Mouse (Mus musculus): Measurements from ENCODE around the gene Tulp1. TPM values are rescaled to one million over a fixed set of nuclear protein-coding genes. Genes with fewer than 3 reads are reported as not detected.
"Not testable (repeated sequence)": the region's sequence is repeated elsewhere in the genome, so short reads cannot be mapped to it uniquely, and the experiment has no call there.

Tulp1 gene
- 3.6 and 3.9 TPM in 2 replicates for polyA plus RNA-seq (2015; fragmentation: Nextera tagmentation; extraction: Ambion mirVana)

- peaks cover 13% of the 10 kb centered on the region for H3K4me1 ChIP-seq (replicated peaks; ENCODE audit: insufficient read depth, low read length)
These were observed at the start of gene Tulp1 for GRCm38 (mm10) chr17:28365122-28365521. TSS of gene Tulp1 (minus strand) at chr17:28365222.

GRCm38 (mm10) chr17:28411381-28411960 lies 46.4 kb upstream of the Tulp1 start:
- no peak overlapping the region for H3K4me3 ChIP-seq (replicated peaks; ENCODE audit: low read depth, low read length)
- ATAC-seq (replicated peaks; ENCODE audit: low FRiP score, low read depth) (no peak), DNase-seq (ENCODE audit: low spot score) (no peak)
- WGBS = 65% methylated on average over 10 of the region's 10 CpGs
- no peak overlapping the region for H3K9ac ChIP-seq (ENCODE audit: low read depth, low read length)
- H3K36me3 ChIP-seq (ENCODE audit: insufficient read depth, low read length) = no peaks in the 10 kb centered on the region
- TF ChIP-seq CTCF (IDR thresholded peaks at IDR 0.05; ENCODE audit: low read depth) = no peak
- no peaks in the 10 kb centered on the region for H3K27me3 ChIP-seq (ENCODE audit: insufficient read depth, low read length)
- H3K4me2 ChIP-seq (ENCODE audit: low read length) = no peak overlapping the region
- no peaks in the 10 kb centered on the region; the same call in 1 of the 2 replicates for H3K4me1 ChIP-seq (replicated peaks; ENCODE audit: insufficient read depth, low read length)
- no peaks in the 10 kb centered on the region for H3K9me3 ChIP-seq (replicated peaks; ENCODE audit: low read length)
- no peak overlapping the region for H3K27ac ChIP-seq

More at GRCm38 (mm10) chr17:28365122-28365521, at the start of gene Tulp1:
- H3K9ac ChIP-seq (ENCODE audit: low read depth, low read length) = peak within 1 kb of the TSS; percentile 40
- H3K4me3 ChIP-seq (replicated peaks; ENCODE audit: low read depth, low read length) = peak within 1 kb of the TSS; percentile 27
- ATAC-seq (replicated peaks; ENCODE audit: low FRiP score, low read depth) (no peak), DNase-seq (ENCODE audit: low spot score) (no peak)
- no peaks in the 10 kb centered on the region for H3K36me3 ChIP-seq (ENCODE audit: insufficient read depth, low read length)
- peaks cover 11% of the 10 kb centered on the region; the same call in 1 of the 2 replicates for H3K27me3 ChIP-seq (ENCODE audit: insufficient read depth, low read length)
- peak within 1 kb of the TSS; percentile 53 for H3K4me2 ChIP-seq (ENCODE audit: low read length)
- 61% methylated on average over 8 of the region's 8 CpGs for WGBS
- no peak within 1 kb of the TSS for H3K27ac ChIP-seq
- H3K9me3 ChIP-seq (replicated peaks; ENCODE audit: low read length) = no peaks in the 10 kb centered on the region
- no peak for TF ChIP-seq CTCF (IDR thresholded peaks at IDR 0.05; ENCODE audit: low read depth)

GRCm38 (mm10) chr17:28410731-28411130 lies 45.7 kb upstream of the Tulp1 start:
- Histone ChIP-seq H3K27ac (no peak overlapping the region), H3K36me3 (ENCODE audit: insufficient read depth, low read length) (0 out of 2 replicates have a peak, but pooled peaks cover 4% of the 10 kb centered on the region), H3K9me3 (replicated peaks; ENCODE audit: low read length) (no peaks in the 10 kb centered on the region), H3K4me2 (ENCODE audit: low read length) (no peak overlapping the region), H3K9ac (ENCODE audit: low read depth, low read length) (no peak overlapping the region), H3K4me3 (replicated peaks; ENCODE audit: low read depth, low read length) (no peak overlapping the region), H3K4me1 (replicated peaks; ENCODE audit: insufficient read depth, low read length) (no peaks in the 10 kb centered on the region; the same call in 1 of the 2 replicates), H3K27me3 (ENCODE audit: insufficient read depth, low read length) (no peaks in the 10 kb centered on the region)
- ATAC-seq (replicated peaks; ENCODE audit: low FRiP score, low read depth) = no peak
- TF ChIP-seq CTCF (IDR thresholded peaks at IDR 0.05; ENCODE audit: low read depth) = no peak
- no peak for DNase-seq (ENCODE audit: low spot score)
- WGBS = 87% methylated on average over 4 of the region's 4 CpGs

- 62% methylated on average over 5 of the region's 5 CpGs for WGBS
- ATAC-seq (replicated peaks; ENCODE audit: low FRiP score, low read depth) (no peak; the same call in 1 of the 2 replicates), DNase-seq (ENCODE audit: low spot score) (no peak)
- Histone ChIP-seq H3K36me3 (ENCODE audit: insufficient read depth, low read length) (0 out of 2 replicates have a peak, but pooled peaks cover 4% of the 10 kb centered on the region), H3K9me3 (replicated peaks; ENCODE audit: low read length) (no peaks in the 10 kb centered on the region), H3K4me1 (replicated peaks; ENCODE audit: insufficient read depth, low read length) (no peaks in the 10 kb centered on the region), H3K4me3 (replicated peaks; ENCODE audit: low read depth, low read length) (no peak overlapping the region), H3K27me3 (ENCODE audit: insufficient read depth, low read length) (no peaks in the 10 kb centered on the region), H3K4me2 (ENCODE audit: low read length) (no peak overlapping the region), H3K27ac (no peak overlapping the region; the same call in 1 of the 2 replicates), H3K9ac (ENCODE audit: low read depth, low read length) (no peak overlapping the region)
- TF ChIP-seq CTCF (IDR thresholded peaks at IDR 0.05; ENCODE audit: low read depth) = no peak
These were observed 43.4 kb upstream of the Tulp1 start for GRCm38 (mm10) chr17:28408251-28408918.

- peak; percentile 99 for TF ChIP-seq CTCF (IDR thresholded peaks at IDR 0.05; ENCODE audit: low read depth)
- Histone ChIP-seq H3K36me3 (ENCODE audit: insufficient read depth, low read length) (0 out of 2 replicates have a peak, but pooled peaks cover 4% of the 10 kb centered on the region), H3K4me2 (ENCODE audit: low read length) (no peak overlapping the region), H3K9ac (ENCODE audit: low read depth, low read length) (no peak overlapping the region), H3K9me3 (replicated peaks; ENCODE audit: low read length) (no peaks in the 10 kb centered on the region), H3K4me1 (replicated peaks; ENCODE audit: insufficient read depth, low read length) (no peaks in the 10 kb centered on the region), H3K27me3 (ENCODE audit: insufficient read depth, low read length) (no peaks in the 10 kb centered on the region), H3K4me3 (replicated peaks; ENCODE audit: low read depth, low read length) (no peak overlapping the region), H3K27ac (no peak overlapping the region)
- 41% methylated on average over 15 of the region's 15 CpGs for WGBS
- peak; percentile 73; the same call in 1 of the 2 replicates for ATAC-seq (replicated peaks; ENCODE audit: low FRiP score, low read depth)
- peak; percentile 94 for DNase-seq (ENCODE audit: low spot score)
These were observed 42.6 kb upstream of the Tulp1 start for GRCm38 (mm10) chr17:28407418-28408250.

- H3K9me3 ChIP-seq (replicated peaks; ENCODE audit: low read length) = no peaks in the 10 kb centered on the region
- H3K9ac ChIP-seq (ENCODE audit: low read depth, low read length) = no peak overlapping the region
- H3K27ac ChIP-seq = no peak overlapping the region
- DNase-seq (ENCODE audit: low spot score) = no peak
- H3K27me3 ChIP-seq (ENCODE audit: insufficient read depth, low read length) = no peaks in the 10 kb centered on the region
- TF ChIP-seq CTCF (IDR thresholded peaks at IDR 0.05; ENCODE audit: low read depth) = no peak
- 93% methylated on average over 7 of the region's 7 CpGs for WGBS
- H3K36me3 ChIP-seq (ENCODE audit: insufficient read depth, low read length) = 0 out of 2 replicates have a peak, but pooled peaks cover 7% of the 10 kb centered on the region
- no peaks in the 10 kb centered on the region for H3K4me1 ChIP-seq (replicated peaks; ENCODE audit: insufficient read depth, low read length)
- no peak overlapping the region for H3K4me2 ChIP-seq (ENCODE audit: low read length)
- no peak for ATAC-seq (replicated peaks; ENCODE audit: low FRiP score, low read depth)
- no peak overlapping the region for H3K4me3 ChIP-seq (replicated peaks; ENCODE audit: low read depth, low read length)
These were observed 41.4 kb upstream of the Tulp1 start for GRCm38 (mm10) chr17:28406471-28406870.

- 100% methylated on average over 2 of the region's 2 CpGs for WGBS
- ATAC-seq (replicated peaks; ENCODE audit: low FRiP score, low read depth) = not testable (repeated sequence)
These were observed 39.7 kb upstream of the Tulp1 start for GRCm38 (mm10) chr17:28404745-28405144.

More at GRCm38 (mm10) chr17:28404745-28405144, 39.7 kb upstream of the Tulp1 start:
- H3K4me3 ChIP-seq (replicated peaks; ENCODE audit: low read depth, low read length); H3K27me3 ChIP-seq (ENCODE audit: insufficient read depth, low read length); H3K4me1 ChIP-seq (replicated peaks; ENCODE audit: insufficient read depth, low read length); H3K9me3 ChIP-seq (replicated peaks; ENCODE audit: low read length); H3K9ac ChIP-seq (ENCODE audit: low read depth, low read length); DNase-seq (ENCODE audit: low spot score); H3K27ac ChIP-seq; H3K4me2 ChIP-seq (ENCODE audit: low read length): not testable (repeated sequence)
- H3K36me3 ChIP-seq (ENCODE audit: insufficient read depth, low read length) = 0 out of 2 replicates have a peak, but pooled peaks cover 14% of the 10 kb centered on the region
